ENCODE assay signal across 9 mouse cellular contexts in genomic region chr8:90520186-90520585, GRCm38 (mm10).
DNase-seq lines count a peak whose midpoint lies in the region; ATAC-seq lines count a peak whose summit lies in the region.
"Had no signal": no experiment of that assay in that cellular context is flagged by ENCODE, and none has a peak within 500 bp of the region (broad histone marks: within the 10 kb centered on the region; RNA-seq: fewer than 3 reads in every experiment).

No protein-coding gene starts in this region.

- 12% methylated on average over 4 of the region's 4 CpGs for WGBS in neural tube, embryonic 15.5 days
- 6% methylated on average over 4 of the region's 4 CpGs for WGBS in forebrain, embryonic 12.5 days

- peak; percentile 15 for DNase-seq in neural tube, embryonic 10.5 days (ENCODE audit: extremely low spot score, low spot score)
- DNase-seq in kidney, postnatal 4 days: peak; percentile 14 to 17
- no peak for DNase-seq in frontal cortex, postnatal 14 days (ENCODE audit: low spot score in 2 of 2)
- no peak for DNase-seq in adrenal gland, postnatal 4 days (ENCODE audit: low spot score in 2 of 2)
- no peak for DNase-seq in gastrocnemius, postnatal 25 days
- DNase-seq in adrenal gland, adult 2 months: no peak
- DNase-seq: thymus, adult 2 months had no signal

- H3K9ac ChIP-seq in neural tube, embryonic 15.5 days (replicated peaks): no peak overlapping the region
- H3K9ac ChIP-seq in forebrain, embryonic 12.5 days: no peak overlapping the region

- H3K27ac ChIP-seq in neural tube, embryonic 15.5 days (replicated peaks): no peak overlapping the region
- 0 out of 2 replicates have a peak overlapping the region, but pooled peaks have one; percentile 32 for H3K27ac ChIP-seq in forebrain, embryonic 12.5 days

- H3K4me1 ChIP-seq in neural tube, embryonic 15.5 days: peaks cover 18% of the 10 kb centered on the region; the same call in 1 of the 2 replicates
- peaks cover 20% of the 10 kb centered on the region for H3K4me1 ChIP-seq in forebrain, embryonic 12.5 days

- no peak; the same call in 1 of the 2 replicates for ATAC-seq in neural tube, embryonic 15.5 days (ENCODE audit: low FRiP score)
- ATAC-seq in forebrain, embryonic 12.5 days (ENCODE audit: low FRiP score): peak; percentile 91

- H3K36me3 ChIP-seq in neural tube, embryonic 15.5 days: no peaks in the 10 kb centered on the region
- H3K36me3 ChIP-seq in forebrain, embryonic 12.5 days (replicated peaks): no peaks in the 10 kb centered on the region

- H3K27me3 ChIP-seq in neural tube, embryonic 15.5 days (replicated peaks): no peaks in the 10 kb centered on the region
- no peaks in the 10 kb centered on the region for H3K27me3 ChIP-seq in forebrain, embryonic 12.5 days

- H3K4me2 ChIP-seq in neural tube, embryonic 15.5 days: no peak overlapping the region
- H3K4me2 ChIP-seq in forebrain, embryonic 12.5 days: no peak overlapping the region

- H3K4me3 ChIP-seq in neural tube, embryonic 15.5 days (replicated peaks): no peak overlapping the region
- H3K4me3 ChIP-seq in forebrain, embryonic 12.5 days (replicated peaks): no peak overlapping the region

- no peaks in the 10 kb centered on the region for H3K9me3 ChIP-seq in neural tube, embryonic 15.5 days (replicated peaks)
- H3K9me3 ChIP-seq in forebrain, embryonic 12.5 days: no peaks in the 10 kb centered on the region

Comparison
In these comparisons a context has a peak if more than half of its experiments do, and no peak if none do; other contexts are left out.
1. DNase-seq: peak in neural tube, embryonic 10.5 days (single experiment) and kidney, postnatal 4 days (2 of 2); none in frontal cortex, postnatal 14 days (0 of 2), adrenal gland, postnatal 4 days (0 of 2), gastrocnemius, postnatal 25 days (single experiment) and adrenal gland, adult 2 months (single experiment).